Mouse (Mus musculus): Measurements from ENCODE around the gene Glis1.

- TF ChIP-seq CTCF (IDR thresholded peaks at IDR 0.05; ENCODE audit: borderline replicate concordance, insufficient read depth, low read depth, low read length) (no peak), POLR2A (IDR thresholded peaks at IDR 0.05; ENCODE audit: borderline replicate concordance, insufficient read depth, low read length) (no peak)
Observed at GRCm38 (mm10) chr4:107393771-107394170, 40.6 kb upstream of the Glis1 start.
